Mouse (Mus musculus): ENCODE results near the gene Cd80. TPM values are rescaled to one million over a fixed set of nuclear protein-coding genes. Genes with fewer than 3 reads are reported as not detected.

Cd80 gene
- polyA plus RNA-seq, 1 experiment from 2014 or later, result 0.73 TPM

GRCm38 (mm10) chr16:38510846-38511245, 55.5 kb downstream of the Cd80 start:
- H3K9me3 ChIP-seq (ENCODE audit: control insufficient read depth, low read length), result no peaks in the 10 kb centered on the region
- H3K36me3 ChIP-seq (ENCODE audit: control insufficient read depth, insufficient read depth, low read length), result peaks cover 7% of the 10 kb centered on the region; the same call in 1 of the 2 replicates

GRCm38 (mm10) chr16:38519140-38519539, 63.8 kb downstream of the Cd80 start:
- Histone ChIP-seq H3K27ac (ENCODE audit: low read depth, low read length) (no peak overlapping the region), H3K4me1 (replicated peaks; ENCODE audit: control insufficient read depth, insufficient read depth, low read length) (peaks cover 8% of the 10 kb centered on the region), H3K4me3 (ENCODE audit: low read depth, low read length) (no peak overlapping the region), H3K4me2 (ENCODE audit: low read depth, low read length, severe bottlenecking) (no peak overlapping the region), H3K36me3 (ENCODE audit: control insufficient read depth, insufficient read depth, low read length) (peaks cover 4% of the 10 kb centered on the region; the same call in 1 of the 2 replicates), H3K9me3 (ENCODE audit: control insufficient read depth, low read length) (no peaks in the 10 kb centered on the region), H3K27me3 (ENCODE audit: control insufficient read depth, insufficient read depth, low read length) (no peaks in the 10 kb centered on the region), H3K9ac (ENCODE audit: low read length) (no peak overlapping the region)
- WGBS, result 98% methylated on average over 2 of the region's 2 CpGs
- ATAC-seq (replicated peaks; ENCODE audit: low FRiP score) (no peak), DNase-seq (ENCODE audit: low spot score) (no peak)

More at GRCm38 (mm10) chr16:38510846-38511245, 55.5 kb downstream of the Cd80 start:
- 95% methylated on average over 2 of the region's 2 CpGs for WGBS
- ATAC-seq (replicated peaks; ENCODE audit: low FRiP score) (no peak), DNase-seq (ENCODE audit: low spot score) (no peak)
- Histone ChIP-seq H3K4me1 (replicated peaks; ENCODE audit: control insufficient read depth, insufficient read depth, low read length) (no peaks in the 10 kb centered on the region), H3K9ac (ENCODE audit: low read length) (no peak overlapping the region), H3K4me3 (ENCODE audit: low read depth, low read length) (no peak overlapping the region), H3K27ac (ENCODE audit: low read depth, low read length) (no peak overlapping the region), H3K4me2 (ENCODE audit: low read depth, low read length, severe bottlenecking) (no peak overlapping the region), H3K27me3 (ENCODE audit: control insufficient read depth, insufficient read depth, low read length) (no peaks in the 10 kb centered on the region)

GRCm38 (mm10) chr16:38521211-38521987, 66.0 kb downstream of the Cd80 start:
- 39% methylated on average over 8 of the region's 8 CpGs for WGBS
- no peak for ATAC-seq (replicated peaks; ENCODE audit: low FRiP score)
- Histone ChIP-seq H3K27me3 (ENCODE audit: control insufficient read depth, insufficient read depth, low read length) (no peaks in the 10 kb centered on the region), H3K9me3 (ENCODE audit: control insufficient read depth, low read length) (no peaks in the 10 kb centered on the region), H3K27ac (ENCODE audit: low read depth, low read length) (no peak overlapping the region), H3K4me2 (ENCODE audit: low read depth, low read length, severe bottlenecking) (peak overlapping the region; percentile 56), H3K36me3 (ENCODE audit: control insufficient read depth, insufficient read depth, low read length) (peaks cover 3% of the 10 kb centered on the region; the same call in 1 of the 2 replicates), H3K4me1 (replicated peaks; ENCODE audit: control insufficient read depth, insufficient read depth, low read length) (peaks cover 8% of the 10 kb centered on the region), H3K4me3 (ENCODE audit: low read depth, low read length) (peak overlapping the region; percentile 89), H3K9ac (ENCODE audit: low read length) (peak overlapping the region; percentile 43)
- DNase-seq (ENCODE audit: low spot score), result no peak

- H3K27ac ChIP-seq (ENCODE audit: low read depth, low read length), result peak within 1 kb of the TSS; percentile 92
- H3K4me2 ChIP-seq (ENCODE audit: low read depth, low read length, severe bottlenecking), result peak within 1 kb of the TSS; percentile 56
- H3K4me3 ChIP-seq (ENCODE audit: low read depth, low read length), result peak within 1 kb of the TSS; percentile 89
- DNase-seq (ENCODE audit: low spot score) (peak; percentile 97), ATAC-seq (replicated peaks; ENCODE audit: low FRiP score) (peak; percentile 98)
- no peaks in the 10 kb centered on the region for H3K9me3 ChIP-seq (ENCODE audit: control insufficient read depth, low read length)
- WGBS, result under 1% methylated on average over 73 of the region's 73 CpGs
- H3K36me3 ChIP-seq (ENCODE audit: control insufficient read depth, insufficient read depth, low read length), result peaks cover 3% of the 10 kb centered on the region; the same call in 1 of the 2 replicates
- H3K27me3 ChIP-seq (ENCODE audit: control insufficient read depth, insufficient read depth, low read length), result no peaks in the 10 kb centered on the region
- peak within 1 kb of the TSS; percentile 92 for H3K9ac ChIP-seq (ENCODE audit: low read length)
- H3K4me1 ChIP-seq (replicated peaks; ENCODE audit: control insufficient read depth, insufficient read depth, low read length), result peaks cover 8% of the 10 kb centered on the region
These were observed 67.0 kb downstream of the Cd80 start, which contains the start of gene Timmdc1 for GRCm38 (mm10) chr16:38522129-38523084. Gene Timmdc1 (minus strand): TSS chr16:38522663.

- Histone ChIP-seq H3K27ac (ENCODE audit: low read depth, low read length) (no peak overlapping the region), H3K4me1 (replicated peaks; ENCODE audit: control insufficient read depth, insufficient read depth, low read length) (peaks cover 8% of the 10 kb centered on the region), H3K27me3 (ENCODE audit: control insufficient read depth, insufficient read depth, low read length) (no peaks in the 10 kb centered on the region), H3K4me3 (ENCODE audit: low read depth, low read length) (no peak overlapping the region), H3K36me3 (ENCODE audit: control insufficient read depth, insufficient read depth, low read length) (peaks cover 8% of the 10 kb centered on the region; the same call in 1 of the 2 replicates), H3K9ac (ENCODE audit: low read length) (no peak overlapping the region), H3K9me3 (ENCODE audit: control insufficient read depth, low read length) (no peaks in the 10 kb centered on the region), H3K4me2 (ENCODE audit: low read depth, low read length, severe bottlenecking) (no peak overlapping the region)
- 88% methylated on average over 6 of the region's 6 CpGs for WGBS
- ATAC-seq (replicated peaks; ENCODE audit: low FRiP score), result no peak
- DNase-seq (ENCODE audit: low spot score), result no peak
These were observed 70.9 kb downstream of the Cd80 start for GRCm38 (mm10) chr16:38526264-38526663.

- peaks cover 7% of the 10 kb centered on the region; the same call in 1 of the 2 replicates for H3K36me3 ChIP-seq (ENCODE audit: control insufficient read depth, insufficient read depth, low read length)
- H3K4me3 ChIP-seq (ENCODE audit: low read depth, low read length), result no peak overlapping the region
- no peak overlapping the region for H3K27ac ChIP-seq (ENCODE audit: low read depth, low read length)
- H3K27me3 ChIP-seq (ENCODE audit: control insufficient read depth, insufficient read depth, low read length), result no peaks in the 10 kb centered on the region
- 52% methylated on average over 8 of the region's 8 CpGs for WGBS
- H3K9me3 ChIP-seq (ENCODE audit: control insufficient read depth, low read length), result no peaks in the 10 kb centered on the region
- H3K9ac ChIP-seq (ENCODE audit: low read length), result no peak overlapping the region
- no peak overlapping the region for H3K4me2 ChIP-seq (ENCODE audit: low read depth, low read length, severe bottlenecking)
- H3K4me1 ChIP-seq (replicated peaks; ENCODE audit: control insufficient read depth, insufficient read depth, low read length), result no peaks in the 10 kb centered on the region
- DNase-seq (ENCODE audit: low spot score) (peak; percentile 83), ATAC-seq (replicated peaks; ENCODE audit: low FRiP score) (no peak)
These were observed 81.3 kb downstream of the Cd80 start for GRCm38 (mm10) chr16:38536544-38537146.

GRCm38 (mm10) chr16:38538716-38539380, 83.5 kb downstream of the Cd80 start:
- WGBS, result 88% methylated on average over 13 of the region's 13 CpGs
- no peak overlapping the region for H3K27ac ChIP-seq (ENCODE audit: low read depth, low read length)
- ATAC-seq (replicated peaks; ENCODE audit: low FRiP score), result no peak
- H3K9me3 ChIP-seq (ENCODE audit: control insufficient read depth, low read length), result no peaks in the 10 kb centered on the region
- H3K4me1 ChIP-seq (replicated peaks; ENCODE audit: control insufficient read depth, insufficient read depth, low read length), result no peaks in the 10 kb centered on the region
- no peak overlapping the region for H3K9ac ChIP-seq (ENCODE audit: low read length)
- no peak overlapping the region for H3K4me2 ChIP-seq (ENCODE audit: low read depth, low read length, severe bottlenecking)
- H3K36me3 ChIP-seq (ENCODE audit: control insufficient read depth, insufficient read depth, low read length), result peaks cover 7% of the 10 kb centered on the region; the same call in 1 of the 2 replicates
- H3K4me3 ChIP-seq (ENCODE audit: low read depth, low read length), result no peak overlapping the region
- no peak for DNase-seq (ENCODE audit: low spot score)
- H3K27me3 ChIP-seq (ENCODE audit: control insufficient read depth, insufficient read depth, low read length), result no peaks in the 10 kb centered on the region

Measured in forebrain, embryonic 11.5 days (tissue).